Mouse (Mus musculus): ENCODE measurements around the gene Mup12. TPM values are rescaled to one million over a fixed set of nuclear protein-coding genes. Genes with fewer than 3 reads are reported as not detected.
"Not testable (repeated sequence)": the region's sequence is repeated elsewhere in the genome, so short reads cannot be mapped to it uniquely, and the experiment has no call there.

The Mup12 gene
- polyA plus RNA-seq (2015; fragmentation: Nextera tagmentation; extraction: Ambion mirVana), result not detected in 2 replicates

GRCm38 (mm10) chr4:60741226-60741625 is at the start of gene Mup12:
Mup12 (minus strand) TSS chr4:60741326.
- ATAC-seq; H3K27me3 ChIP-seq (replicated peaks; ENCODE audit: insufficient read depth, low read length); H3K4me1 ChIP-seq (ENCODE audit: insufficient read depth, low read depth, low read length); H3K4me3 ChIP-seq (ENCODE audit: low read depth, low read length); DNase-seq (ENCODE audit: low spot score); H3K27ac ChIP-seq (ENCODE audit: low read length); H3K4me2 ChIP-seq (replicated peaks; ENCODE audit: low read depth, low read length); H3K36me3 ChIP-seq (ENCODE audit: insufficient read depth, low read length); H3K9ac ChIP-seq (replicated peaks; ENCODE audit: low read depth); H3K9me3 ChIP-seq (ENCODE audit: low read length): not testable (repeated sequence)
- 83% methylated on average over 3 of the region's 4 CpGs for WGBS

Other genes starting within 250 kb of the Mup12 start
- gene Mup1, start 239.4 kb downstream of the Mup12 start, polyA plus RNA-seq (2015; fragmentation: Nextera tagmentation; extraction: Ambion mirVana), result not detected in 2 replicates
- not detected in 2 replicates for gene Mup10, start 159.1 kb downstream of the Mup12 start, polyA plus RNA-seq (2015; fragmentation: Nextera tagmentation; extraction: Ambion mirVana)
- gene Mup11, start 78.9 kb downstream of the Mup12 start, polyA plus RNA-seq (2015; fragmentation: Nextera tagmentation; extraction: Ambion mirVana), result not detected in 2 replicates
- not detected in 2 replicates for gene Mup22, start 80.1 kb upstream of the Mup12 start, polyA plus RNA-seq (2015; fragmentation: Nextera tagmentation; extraction: Ambion mirVana)